Mouse (Mus musculus) stomach, postnatal 0 days (tissue): ENCODE results near the gene Fam71b.

Experiments
- CTCF ChIP-seq: IDR thresholded peaks from 2 replicates; pipeline ENCODE4 v1.5.1; 2016; ENCODE audit warnings: antibody characterized with exemption, low read depth, mild to moderate bottlenecking, moderate library complexity
- EP300 ChIP-seq: optimal IDR thresholded peaks from 2 replicates; pipeline ENCODE3; 2016; ENCODE audit warnings: antibody characterized with exemption

DNA sequence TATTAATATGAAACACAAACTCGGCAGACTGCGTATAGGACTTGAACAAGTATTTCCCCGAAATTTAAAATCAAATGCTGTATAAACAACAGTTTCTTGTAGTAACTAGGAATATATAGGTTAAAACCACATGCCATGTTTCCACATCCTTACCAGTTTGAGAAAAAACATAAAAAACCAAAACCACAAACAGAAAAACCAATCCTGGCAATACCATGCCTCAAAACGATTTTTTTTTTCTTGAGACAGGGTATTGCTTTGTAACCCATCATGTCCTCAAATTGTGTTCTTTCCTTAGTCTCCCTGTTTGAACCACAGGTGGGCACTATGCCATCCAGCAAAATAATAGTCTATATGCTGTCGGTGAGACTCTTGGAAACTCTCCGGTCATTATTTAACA is 49.8 kb downstream of the Fam71b start:
- TF ChIP-seq CTCF (no peak), EP300 (no peak)
